Mouse (Mus musculus) forebrain, embryonic 12.5 days (tissue): ENCODE measurements around the gene Irx1. TPM values are rescaled to one million over a fixed set of nuclear protein-coding genes. Genes with fewer than 3 reads are reported as not detected.

ENCODE experiments used
- ATAC-seq: fragments of 200-750 bp; cut with Nextera tagmentation; 2 replicates; pipeline ENCODE4 v1.8.0; 2017; ENCODE audit warnings: moderate TSS enrichment; ENCODE audit not compliant: low FRiP score
- H3K27ac ChIP-seq: fragments of 300-500 bp; sonication (generic); 2 replicates; pipeline ENCODE4 v1.5.1; 2016; ENCODE audit warnings: mild to moderate bottlenecking
- H3K27me3 ChIP-seq: fragments of 300-500 bp; sonication (generic); 2 replicates; pipeline ENCODE4 v1.6.1; 2016; ENCODE audit warnings: mild to moderate bottlenecking
- H3K36me3 ChIP-seq: fragments of 300-500 bp; sonication (generic); replicated peaks from 2 replicates; pipeline ENCODE4 v1.6.1; 2016; ENCODE audit warnings: mild to moderate bottlenecking
- H3K4me1 ChIP-seq: fragments of 300-500 bp; sonication (generic); 2 replicates; pipeline ENCODE4 v1.6.1; 2016
- H3K4me2 ChIP-seq: fragments of 300-500 bp; sonication (generic); 2 replicates; pipeline ENCODE4 v1.6.1; 2016; ENCODE audit warnings: mild to moderate bottlenecking, moderate library complexity
- H3K4me3 ChIP-seq: fragments of 300-500 bp; sonication (generic); replicated peaks from 2 replicates; pipeline ENCODE4 v1.5.1; 2016; ENCODE audit warnings: mild to moderate bottlenecking
- H3K9ac ChIP-seq: fragments of 300-500 bp; sonication (generic); 2 replicates; pipeline ENCODE4 v1.6.1; 2016; ENCODE audit warnings: mild to moderate bottlenecking
- H3K9me3 ChIP-seq: fragments of 300-500 bp; sonication (generic); 2 replicates; pipeline ENCODE4 v1.6.1; 2016
- whole genome bisulfite sequencing: fragments of 180-500 bp; shearing (Covaris S2); methylation state at CpG from one replicate; pipeline ENCODE4 v1.1.7; 2016; 5-methylcytosine and 5-hydroxymethylcytosine counted together
- polyA plus RNA-seq: library from polyadenylated mRNA; unstranded; fragments of >200 nt; fragmentation: Nextera tagmentation; extraction: Ambion mirVana; gene quantifications from 2 replicates; pipeline ENCODE4 v1.2.1, GENCODE M21; 2016

Gene Irx1
- polyA plus RNA-seq, 1 experiment from 2014 or later, result 1.6 TPM

DNA sequence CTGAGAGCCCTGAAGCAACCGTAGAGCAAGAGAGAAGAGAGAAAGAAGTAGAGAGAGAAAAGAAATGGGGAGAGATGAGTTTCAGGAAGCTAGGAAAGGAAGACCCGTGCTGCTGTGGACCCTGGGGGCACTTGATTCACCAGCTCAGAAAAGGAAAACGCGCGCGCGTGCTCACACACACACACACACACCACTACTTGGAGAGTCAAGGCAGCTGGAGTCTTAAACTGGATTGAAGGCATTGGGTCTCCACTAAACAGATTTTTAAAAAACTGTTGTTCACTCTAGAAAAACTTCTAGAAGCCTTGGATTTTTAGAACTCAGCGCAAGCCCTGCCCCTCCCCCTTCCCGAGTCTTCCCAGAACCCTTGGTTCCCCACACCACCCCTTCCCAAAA is 3.2 kb downstream of the Irx1 start:
- WGBS, result under 1% methylated on average over 9 of the region's 9 CpGs
- no peaks in the 10 kb centered on the region for H3K9me3 ChIP-seq
- peak overlapping the region; percentile 46; the same call in 1 of the 2 replicates for H3K4me2 ChIP-seq
- peak overlapping the region; percentile 22 for H3K4me3 ChIP-seq
- ATAC-seq, result no peak
- peaks cover 51% of the 10 kb centered on the region for H3K4me1 ChIP-seq
- peaks cover 98% of the 10 kb centered on the region for H3K27me3 ChIP-seq
- H3K27ac ChIP-seq, result no peak overlapping the region
- no peak overlapping the region for H3K9ac ChIP-seq
- no peaks in the 10 kb centered on the region for H3K36me3 ChIP-seq

DNA sequence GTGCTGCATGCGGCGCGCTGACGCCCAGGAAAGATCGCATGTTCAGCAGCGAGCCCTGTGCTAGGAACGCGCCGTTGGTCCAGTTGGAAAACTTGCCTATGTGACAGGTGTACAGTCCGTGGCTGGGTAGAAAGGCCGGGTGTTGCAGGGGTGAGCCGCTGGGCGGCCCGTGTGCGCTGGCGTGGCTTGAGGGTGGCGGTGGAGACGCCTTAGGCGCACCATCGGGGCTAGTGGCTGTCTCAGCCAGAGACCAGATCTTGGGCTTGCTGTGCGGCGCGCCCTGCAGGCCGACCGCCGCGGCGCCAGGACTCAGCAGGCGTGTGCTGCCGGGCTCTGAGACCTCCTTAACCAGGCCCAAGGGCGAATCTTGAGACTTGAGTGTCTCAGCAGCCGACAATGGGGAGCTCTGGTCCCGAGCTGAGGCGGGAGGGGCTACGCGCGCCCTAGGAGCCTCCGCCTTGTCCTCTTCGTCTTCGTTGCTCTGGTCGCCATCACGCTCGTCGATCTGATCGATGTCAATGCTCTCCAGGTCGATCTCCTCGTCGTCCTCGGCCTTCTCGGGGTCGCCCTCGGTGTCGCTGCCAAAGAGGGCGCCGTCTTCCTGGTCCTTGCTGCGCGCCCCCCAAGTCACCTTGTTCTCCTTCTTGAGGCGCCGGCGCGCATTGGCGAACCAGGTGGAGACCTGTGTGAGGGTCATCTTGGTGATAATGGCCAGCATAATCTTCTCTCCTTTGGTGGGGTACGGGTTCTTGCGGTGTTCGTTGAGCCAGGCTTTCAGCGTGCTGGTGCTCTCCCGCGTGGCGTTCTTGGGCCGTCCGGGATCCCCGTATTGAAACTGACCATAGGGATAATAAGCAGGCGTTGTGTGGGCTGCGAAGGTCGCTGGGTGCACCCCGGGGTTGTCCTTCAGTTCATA is 3.9 kb downstream of the Irx1 start:
- Histone ChIP-seq H3K4me2 (peak overlapping the region; percentile 46), H3K4me3 (peak overlapping the region; percentile 22), H3K9ac (peak overlapping the region; percentile 33; the same call in 1 of the 2 replicates), H3K4me1 (peaks cover 57% of the 10 kb centered on the region), H3K27me3 (peaks cover 98% of the 10 kb centered on the region), H3K27ac (no peak overlapping the region), H3K36me3 (no peaks in the 10 kb centered on the region), H3K9me3 (no peaks in the 10 kb centered on the region)
- WGBS, result 1% methylated on average over 76 of the region's 76 CpGs
- ATAC-seq, result peak; percentile 37

DNA sequence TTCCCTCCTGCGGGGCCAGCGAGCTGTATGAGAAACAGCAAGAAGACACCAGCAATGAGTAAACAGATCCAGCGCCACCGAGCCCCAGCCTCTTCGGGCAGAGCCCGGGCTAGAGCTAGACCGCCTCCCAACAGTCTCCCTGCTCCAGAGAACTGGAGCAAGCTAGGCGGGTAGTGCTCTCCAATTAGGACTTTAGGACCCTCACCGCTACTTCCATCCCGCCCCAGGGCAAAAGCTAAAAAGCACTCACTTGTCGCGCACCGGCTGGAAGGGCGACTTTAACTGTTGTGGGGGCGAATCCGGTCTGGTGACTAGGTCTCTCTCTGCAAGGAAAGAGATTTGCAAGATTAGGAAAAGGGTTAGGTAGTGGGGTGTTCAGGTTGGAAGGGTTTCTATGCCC is 4.9 kb downstream of the Irx1 start:
- Histone ChIP-seq H3K9me3 (no peaks in the 10 kb centered on the region), H3K27ac (no peak overlapping the region), H3K36me3 (no peaks in the 10 kb centered on the region), H3K9ac (no peak overlapping the region), H3K4me2 (0 out of 2 replicates have a peak overlapping the region, but pooled peaks have one; percentile 4), H3K4me1 (peaks cover 58% of the 10 kb centered on the region), H3K4me3 (peak overlapping the region; percentile 20), H3K27me3 (peaks cover 98% of the 10 kb centered on the region)
- ATAC-seq, result no peak
- 2% methylated on average over 16 of the region's 16 CpGs for WGBS

DNA sequence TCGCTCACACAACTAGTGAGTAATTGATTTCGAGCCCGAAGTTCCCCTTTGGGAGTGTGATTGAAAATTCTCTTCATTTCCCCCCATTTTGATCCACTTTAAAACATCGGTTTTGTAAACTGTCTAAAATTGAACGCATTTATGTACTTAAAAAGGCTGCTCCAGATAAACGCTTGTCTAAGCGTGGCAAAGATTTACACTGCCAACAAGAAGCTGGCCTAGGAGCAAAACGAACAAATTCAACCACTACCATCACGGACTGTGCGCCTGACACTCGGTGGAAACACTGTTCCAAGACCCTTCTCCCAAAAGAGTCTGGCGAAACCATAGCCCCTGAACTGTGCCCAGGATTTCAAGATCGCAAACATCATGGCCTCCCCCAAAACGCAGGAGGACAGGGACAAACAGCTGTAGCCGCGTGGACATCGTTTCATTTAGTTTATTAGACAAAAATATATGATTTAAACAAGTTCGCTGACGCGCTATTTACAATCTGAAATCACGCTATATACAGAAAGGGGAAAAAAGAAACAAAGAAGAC is 5.6 kb downstream of the Irx1 start:
- H3K9me3 ChIP-seq, result no peaks in the 10 kb centered on the region
- no peaks in the 10 kb centered on the region for H3K36me3 ChIP-seq
- peaks cover 98% of the 10 kb centered on the region for H3K27me3 ChIP-seq
- 2% methylated on average over 21 of the region's 21 CpGs for WGBS
- no peak overlapping the region; the same call in 1 of the 2 replicates for H3K4me2 ChIP-seq
- peaks cover 58% of the 10 kb centered on the region for H3K4me1 ChIP-seq
- H3K4me3 ChIP-seq, result peak overlapping the region; percentile 20; the same call in 1 of the 2 replicates
- H3K9ac ChIP-seq, result no peak overlapping the region
- ATAC-seq, result no peak
- H3K27ac ChIP-seq, result no peak overlapping the region

DNA sequence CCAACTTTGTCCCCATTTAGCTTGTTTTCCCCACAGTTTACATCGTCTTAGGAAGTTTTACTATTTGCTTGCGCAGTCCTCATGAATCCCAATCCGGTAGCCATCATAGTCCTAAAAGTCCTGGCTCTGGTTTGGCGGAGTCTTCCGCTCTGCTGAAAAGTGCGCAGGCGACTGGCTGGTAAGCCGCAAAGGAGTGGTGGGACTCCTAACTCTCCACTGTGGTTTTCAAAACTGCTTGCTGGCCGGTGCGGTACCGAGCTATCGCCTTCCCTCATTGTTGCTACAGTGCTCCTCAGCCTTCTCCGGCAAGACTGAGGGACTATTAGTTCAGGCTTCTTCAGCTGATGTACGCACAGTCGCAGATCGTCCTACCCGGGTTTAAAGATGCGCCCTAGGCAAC is 6.4 kb downstream of the Irx1 start:
- H3K27ac ChIP-seq, result no peak overlapping the region
- 3% methylated on average over 18 of the region's 18 CpGs for WGBS
- peaks cover 61% of the 10 kb centered on the region for H3K4me1 ChIP-seq
- H3K4me2 ChIP-seq, result no peak overlapping the region
- no peak overlapping the region for H3K9ac ChIP-seq
- H3K27me3 ChIP-seq, result peaks cover 98% of the 10 kb centered on the region
- H3K4me3 ChIP-seq, result no peak overlapping the region
- H3K9me3 ChIP-seq, result no peaks in the 10 kb centered on the region
- H3K36me3 ChIP-seq, result no peaks in the 10 kb centered on the region
- ATAC-seq, result no peak

DNA sequence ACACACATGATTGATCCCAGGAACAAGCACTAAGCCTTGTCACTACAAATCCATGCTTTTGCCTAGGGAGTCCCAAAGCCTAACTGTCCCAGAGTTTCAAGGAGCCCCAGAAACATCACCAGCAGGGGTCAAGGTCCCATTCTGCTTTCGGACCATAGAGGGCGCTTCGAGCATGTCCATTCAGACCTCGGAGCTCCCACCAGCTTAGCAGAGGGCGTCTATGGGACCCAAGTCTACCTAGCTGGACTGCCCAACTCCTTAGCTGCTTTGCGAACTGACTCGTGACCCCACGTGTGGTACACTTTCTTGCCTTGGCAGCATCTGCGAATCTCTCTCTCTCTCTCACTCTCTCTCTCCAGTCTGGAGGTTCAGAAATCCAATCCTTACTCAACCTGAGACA is 7.0 kb downstream of the Irx1 start:
- Histone ChIP-seq H3K4me3 (no peak overlapping the region), H3K27me3 (peaks cover 97% of the 10 kb centered on the region), H3K36me3 (no peaks in the 10 kb centered on the region), H3K27ac (no peak overlapping the region), H3K4me1 (peaks cover 68% of the 10 kb centered on the region), H3K4me2 (no peak overlapping the region), H3K9me3 (no peaks in the 10 kb centered on the region), H3K9ac (no peak overlapping the region)
- no peak for ATAC-seq
- 3% methylated on average over 9 of the region's 9 CpGs for WGBS

DNA sequence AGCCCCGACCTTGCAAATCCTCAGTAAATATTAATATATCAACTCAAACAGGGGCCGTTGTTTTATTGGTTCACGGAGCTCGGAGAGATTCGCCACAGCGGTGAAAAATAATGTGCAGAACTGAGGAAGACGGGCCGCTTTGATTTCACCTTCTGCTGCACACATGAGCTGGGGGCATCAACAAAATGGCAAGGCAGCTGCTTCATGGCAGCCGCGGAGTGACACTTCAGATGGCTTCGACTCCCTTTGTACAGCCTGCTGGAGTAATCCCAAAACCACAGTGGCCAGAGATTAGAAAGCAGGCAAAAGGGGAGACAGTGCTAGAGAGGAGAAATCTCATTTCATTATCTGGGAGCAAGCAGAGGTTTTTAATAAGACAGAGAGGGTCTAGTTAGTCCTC is 11.6 kb downstream of the Irx1 start:
- Histone ChIP-seq H3K27ac (no peak overlapping the region), H3K4me1 (peaks cover 49% of the 10 kb centered on the region)

DNA sequence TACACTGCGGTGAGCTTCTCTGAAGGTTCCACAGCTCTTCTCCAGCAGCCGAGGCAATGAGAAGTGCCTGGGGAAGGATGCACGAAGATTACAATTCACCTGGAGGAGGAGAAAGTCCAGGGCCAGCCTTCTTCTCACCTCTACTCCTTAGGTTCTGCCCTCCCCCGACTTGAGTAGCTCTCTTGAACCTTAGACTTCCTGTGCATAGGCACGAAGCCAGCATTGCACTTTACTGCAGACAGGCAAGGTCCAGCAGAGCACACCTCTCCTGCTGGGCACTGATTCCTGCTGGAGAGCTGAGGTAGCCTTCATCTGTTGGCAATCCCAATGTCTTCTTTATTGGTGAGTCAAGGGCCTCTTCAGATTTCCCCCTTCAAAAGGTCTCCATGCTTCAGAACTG is 13.7 kb downstream of the Irx1 start:
- Histone ChIP-seq H3K4me2 (no peak overlapping the region), H3K27ac (no peak overlapping the region), H3K9ac (no peak overlapping the region), H3K4me3 (no peak overlapping the region), H3K9me3 (no peaks in the 10 kb centered on the region), H3K36me3 (no peaks in the 10 kb centered on the region), H3K27me3 (peaks cover 70% of the 10 kb centered on the region), H3K4me1 (peaks cover 42% of the 10 kb centered on the region)
- no peak for ATAC-seq
- 74% methylated on average over 5 of the region's 5 CpGs for WGBS

More for the DNA sequence above, 11.6 kb downstream of the Irx1 start:
- H3K9me3 ChIP-seq, result no peaks in the 10 kb centered on the region
- ATAC-seq, result no peak
- H3K4me2 ChIP-seq, result no peak overlapping the region
- no peak overlapping the region for H3K4me3 ChIP-seq
- no peak overlapping the region for H3K9ac ChIP-seq
- H3K27me3 ChIP-seq, result peaks cover 91% of the 10 kb centered on the region
- 65% methylated on average over 11 of the region's 11 CpGs for WGBS
- H3K36me3 ChIP-seq, result no peaks in the 10 kb centered on the region

DNA sequence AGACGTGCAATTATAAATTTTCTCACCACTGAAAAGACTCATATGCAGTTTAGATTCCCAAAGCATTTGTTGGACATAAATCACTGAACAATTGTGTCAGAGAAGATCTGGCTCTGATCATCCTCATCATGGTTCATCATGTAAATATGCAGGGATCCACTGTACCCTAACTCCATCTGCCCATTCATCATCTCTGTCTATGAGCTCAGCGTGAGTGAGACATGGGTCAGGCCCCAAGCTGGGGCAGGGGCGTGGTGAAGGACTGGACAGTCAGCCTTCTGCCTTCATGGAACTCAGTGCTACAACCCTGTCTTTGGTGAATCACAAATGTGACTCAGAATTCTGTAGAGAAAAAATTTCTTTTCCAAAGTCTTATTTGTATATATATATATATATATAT is 53.2 kb downstream of the Irx1 start:
- H3K4me3 ChIP-seq, result no peak overlapping the region
- 87% methylated on average over 3 of the region's 3 CpGs for WGBS
- no peak for ATAC-seq
- H3K4me2 ChIP-seq, result no peak overlapping the region
- H3K27me3 ChIP-seq, result 0 out of 2 replicates have a peak, but pooled peaks cover 3% of the 10 kb centered on the region
- no peak overlapping the region for H3K27ac ChIP-seq
- H3K9me3 ChIP-seq, result no peaks in the 10 kb centered on the region
- H3K4me1 ChIP-seq, result peaks cover 3% of the 10 kb centered on the region; the same call in 1 of the 2 replicates
- H3K9ac ChIP-seq, result no peak overlapping the region
- no peaks in the 10 kb centered on the region for H3K36me3 ChIP-seq
